Mouse (Mus musculus) urinary bladder, postnatal 36 days (tissue): ENCODE measurements around the gene Atxn7l1.
A peak's percentile ranks its signal among the peaks of the same experiment; 100 is the strongest.

Source experiments
- DNase-seq, 2 experiments: peaks; one replicate each; pipeline ENCODE4 v3.0.0; 2022; ENCODE audit warnings: low spot score in 2 of 2, mixed read lengths in 1 of 2

Atxn7l1 gene

DNA sequence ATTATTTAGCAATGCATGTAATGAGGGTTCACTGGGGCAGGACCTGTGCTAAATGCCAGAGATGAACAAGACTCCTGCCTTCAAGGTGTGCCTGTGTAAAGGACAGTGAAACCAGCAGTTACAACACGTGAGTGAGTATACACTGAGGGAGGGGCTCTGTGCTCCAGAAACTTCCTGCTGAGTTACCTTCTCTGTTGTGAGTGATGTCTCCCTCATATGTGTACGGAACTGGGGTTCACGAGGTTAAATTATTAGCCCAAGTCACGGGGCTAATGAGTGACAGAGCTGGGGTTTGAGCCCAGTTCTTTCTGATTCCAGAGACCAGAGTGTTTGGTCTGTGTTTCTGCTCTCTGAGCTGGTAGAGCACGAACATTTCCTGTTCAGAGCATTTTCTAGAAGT lies 168.3 kb downstream of the Atxn7l1 start:
- DNase-seq, result no peak

DNA sequence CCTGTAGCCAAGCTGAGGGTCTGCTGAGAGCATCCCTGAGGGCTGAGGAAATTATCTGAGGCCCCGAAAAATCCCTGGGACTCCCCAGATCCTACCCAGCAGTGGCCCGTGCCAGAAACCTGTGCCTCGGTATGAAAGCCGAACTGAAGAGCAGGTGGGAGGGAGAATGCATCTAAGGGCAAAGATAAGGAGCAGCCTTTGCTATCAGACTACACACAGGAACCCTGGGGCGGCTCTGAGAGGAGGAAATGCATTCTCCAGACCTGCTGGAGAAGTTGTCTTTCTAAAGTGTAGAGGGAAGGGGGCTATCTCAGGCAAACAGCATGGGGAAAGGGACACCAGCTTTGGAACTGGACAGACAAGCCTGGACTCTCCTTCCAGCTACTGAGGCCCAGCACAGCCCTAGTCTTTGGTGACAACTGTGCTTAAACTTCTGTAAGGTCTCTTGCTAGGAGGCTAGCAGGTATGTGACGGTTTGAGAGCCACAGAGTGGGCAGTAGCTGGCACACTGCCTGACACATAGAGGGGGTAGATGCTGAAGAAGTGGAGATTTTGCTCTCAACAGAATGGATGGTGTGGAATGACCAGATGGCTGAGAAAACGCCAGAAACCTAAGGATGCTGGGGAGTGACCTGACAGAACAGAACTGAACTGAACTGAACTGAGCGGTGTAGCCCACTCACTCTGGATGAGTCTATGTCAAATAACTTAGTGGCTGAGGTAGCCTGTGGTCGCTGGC lies 170.5 kb downstream of the Atxn7l1 start:
- DNase-seq, result no peak

DNA sequence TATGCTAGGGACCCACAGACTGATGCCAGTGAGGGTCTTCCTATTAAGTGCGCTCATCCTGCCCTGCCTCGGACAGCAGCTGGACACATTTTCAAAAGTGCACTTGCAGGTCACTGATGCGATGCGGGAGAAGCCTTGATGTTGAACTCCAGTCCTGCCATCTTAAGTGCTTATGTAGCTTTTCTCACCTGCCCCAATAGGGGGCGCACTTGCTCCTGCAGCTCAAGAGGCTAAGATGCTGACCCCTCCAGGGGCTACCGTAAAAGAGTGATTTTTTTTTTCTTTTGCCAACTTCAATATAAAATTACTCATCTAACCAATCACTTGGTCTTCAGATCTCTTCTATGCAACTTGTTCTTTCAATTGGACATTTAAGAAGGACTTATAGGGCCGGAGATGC lies 175.1 kb downstream of the Atxn7l1 start:
- no peak for DNase-seq

DNA sequence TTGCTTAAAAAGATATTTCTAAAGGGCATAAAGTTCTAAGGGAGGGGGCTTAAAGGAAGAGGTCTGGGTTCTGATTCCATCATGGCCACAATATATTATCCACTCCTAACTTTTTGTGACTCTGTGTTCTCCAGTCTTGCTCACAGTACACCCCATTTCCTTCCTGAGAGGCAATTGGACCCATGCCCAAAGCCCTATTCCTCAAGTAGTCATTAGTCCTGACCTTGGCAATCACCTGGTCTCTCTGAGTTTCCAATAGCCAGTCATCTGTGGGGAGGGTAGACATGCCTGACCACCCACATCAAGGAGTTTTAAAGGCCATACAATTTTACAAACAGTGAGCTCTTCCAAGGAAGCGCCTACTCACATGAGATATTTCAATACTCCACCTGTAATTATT lies 176.3 kb downstream of the Atxn7l1 start:
- DNase-seq, result no peak

DNA sequence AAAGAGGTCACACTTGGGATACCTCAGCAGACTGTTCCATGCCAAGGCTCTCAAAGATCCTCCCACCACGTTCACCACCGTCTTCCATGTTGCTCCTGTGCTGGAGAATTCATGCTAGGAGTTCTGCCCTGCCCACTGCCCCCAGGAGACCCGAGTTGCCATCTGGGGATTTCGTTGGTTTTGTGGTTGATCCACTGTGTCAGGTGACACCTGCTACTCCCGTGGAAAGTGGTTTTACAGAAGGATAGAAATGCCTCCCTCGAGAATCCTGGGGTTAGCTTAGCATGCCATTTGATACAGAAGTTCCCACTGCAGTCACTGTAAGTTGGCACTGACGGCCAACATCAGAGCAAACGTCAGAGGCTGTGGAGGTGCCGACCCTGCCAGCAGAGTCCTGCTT lies 177.9 kb downstream of the Atxn7l1 start:
- DNase-seq, result no peak

DNA sequence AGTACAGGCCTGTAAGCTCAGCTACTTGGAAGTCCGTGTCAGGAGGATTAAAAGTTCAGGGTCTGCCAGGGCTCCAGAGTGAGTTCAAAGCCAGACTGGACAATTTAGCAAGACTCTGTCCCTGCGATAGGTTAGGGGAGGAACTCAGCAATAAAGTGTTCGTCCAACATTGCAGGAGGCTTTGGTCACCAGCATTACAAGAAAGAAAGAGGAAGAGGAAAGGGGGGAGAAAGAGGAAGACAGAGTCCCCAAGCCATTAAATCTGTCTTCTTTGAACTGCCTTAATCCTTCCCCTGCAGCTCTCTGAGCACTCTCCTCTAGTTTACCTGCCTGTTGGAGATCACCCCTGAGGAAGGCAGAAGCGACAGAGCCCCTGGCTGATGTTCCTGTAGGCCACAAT lies 184.6 kb downstream of the Atxn7l1 start:
- no peak for DNase-seq

DNA sequence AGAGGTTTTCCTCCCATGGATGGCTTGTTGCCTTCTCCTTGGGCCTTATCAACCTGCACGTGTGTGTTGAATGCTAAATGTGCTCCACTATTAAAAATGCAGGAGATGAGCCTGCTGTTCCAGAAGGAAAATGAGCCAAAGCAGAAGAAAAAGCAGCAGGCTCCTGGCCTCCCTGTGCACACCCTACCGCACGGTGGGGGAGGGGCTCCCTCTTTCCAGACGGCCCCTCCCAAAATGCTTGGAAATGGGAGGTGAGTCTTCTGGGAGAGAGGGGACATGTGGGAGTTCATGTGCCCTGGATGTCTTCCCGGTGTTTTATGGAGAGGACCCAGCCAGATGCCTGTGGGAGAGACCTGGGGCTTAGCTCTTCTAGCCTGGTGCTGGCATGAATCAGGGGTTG lies 185.3 kb downstream of the Atxn7l1 start:
- DNase-seq, result no peak

DNA sequence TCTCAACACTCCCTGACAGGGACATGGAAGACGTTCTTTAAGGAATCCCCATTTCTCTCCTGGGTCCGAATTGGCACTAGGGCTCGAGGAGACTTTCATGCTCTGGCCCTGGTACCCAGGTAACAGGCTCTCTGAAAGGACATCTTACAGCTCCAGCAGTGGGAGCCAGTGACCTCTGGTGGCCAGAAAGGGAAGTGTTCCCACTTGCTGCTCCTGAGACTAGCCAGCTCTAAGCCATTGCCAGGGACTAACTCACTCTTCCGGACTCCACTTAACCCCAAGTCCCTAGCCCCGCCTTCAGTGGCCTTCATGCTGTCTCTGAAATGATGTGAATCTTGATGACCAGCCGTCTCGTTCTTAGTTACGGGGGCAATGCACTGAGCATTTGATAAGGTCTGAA lies 186.4 kb downstream of the Atxn7l1 start:
- peak; percentile 74 to 85 for DNase-seq

DNA sequence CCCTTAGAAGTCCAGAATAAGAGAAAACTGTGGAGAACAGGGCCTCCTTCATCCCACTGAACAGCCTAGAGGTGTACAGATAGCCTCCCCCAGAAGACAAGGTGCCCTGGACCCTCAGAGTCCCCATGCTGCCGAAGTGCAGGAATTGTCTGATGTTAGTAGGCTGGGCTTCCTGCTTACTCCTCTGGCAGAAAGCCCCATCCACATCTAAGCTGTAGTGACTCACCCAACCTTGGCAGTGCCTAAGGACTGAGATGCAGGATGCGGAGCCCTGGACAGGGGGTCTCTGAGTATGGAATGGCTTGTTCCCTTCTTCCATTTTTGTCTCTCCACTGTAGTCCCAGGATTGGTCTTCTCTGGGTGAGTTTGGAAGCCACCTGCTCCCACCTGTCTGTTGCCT lies 187.0 kb downstream of the Atxn7l1 start:
- DNase-seq, result no peak

DNA sequence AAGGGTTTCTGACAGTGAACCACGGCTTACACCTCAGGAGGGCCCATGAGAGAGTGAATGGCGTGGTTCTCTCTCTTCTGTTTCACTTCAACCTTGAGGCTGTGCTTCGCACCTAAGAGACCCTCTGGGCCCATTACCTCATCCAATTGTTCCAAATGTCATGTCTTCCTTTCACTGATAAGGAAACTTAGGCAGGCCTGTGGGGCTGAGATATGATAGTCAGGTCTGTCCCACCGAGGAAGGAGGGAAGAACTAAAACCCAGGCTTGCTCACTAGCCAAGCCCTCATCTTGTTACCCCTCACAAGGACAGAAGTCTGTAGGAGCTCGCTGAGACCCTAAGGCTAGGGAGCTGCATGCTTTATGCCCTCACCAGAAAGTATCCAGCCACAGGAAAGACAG lies 187.5 kb downstream of the Atxn7l1 start:
- DNase-seq, result no peak

DNA sequence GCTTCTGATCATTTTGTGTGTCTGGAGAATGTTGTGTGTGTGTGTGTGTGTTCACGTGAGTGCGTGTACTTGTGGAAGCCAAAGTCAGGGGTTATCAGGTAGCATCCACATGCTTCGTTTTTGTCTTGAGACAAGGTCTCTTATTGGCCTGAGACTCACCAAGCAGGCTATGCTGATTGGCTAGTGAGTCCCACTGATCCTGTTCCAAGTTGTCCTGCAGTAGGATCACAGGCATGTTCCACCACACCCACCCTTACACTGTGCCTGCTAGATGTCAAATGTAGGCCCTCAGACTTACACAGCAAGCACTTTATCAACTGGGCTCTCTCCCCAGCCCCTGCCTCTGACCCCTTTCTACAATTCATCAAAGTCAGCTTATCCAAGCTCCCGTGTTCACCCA lies 187.9 kb downstream of the Atxn7l1 start:
- DNase-seq, result no peak

DNA sequence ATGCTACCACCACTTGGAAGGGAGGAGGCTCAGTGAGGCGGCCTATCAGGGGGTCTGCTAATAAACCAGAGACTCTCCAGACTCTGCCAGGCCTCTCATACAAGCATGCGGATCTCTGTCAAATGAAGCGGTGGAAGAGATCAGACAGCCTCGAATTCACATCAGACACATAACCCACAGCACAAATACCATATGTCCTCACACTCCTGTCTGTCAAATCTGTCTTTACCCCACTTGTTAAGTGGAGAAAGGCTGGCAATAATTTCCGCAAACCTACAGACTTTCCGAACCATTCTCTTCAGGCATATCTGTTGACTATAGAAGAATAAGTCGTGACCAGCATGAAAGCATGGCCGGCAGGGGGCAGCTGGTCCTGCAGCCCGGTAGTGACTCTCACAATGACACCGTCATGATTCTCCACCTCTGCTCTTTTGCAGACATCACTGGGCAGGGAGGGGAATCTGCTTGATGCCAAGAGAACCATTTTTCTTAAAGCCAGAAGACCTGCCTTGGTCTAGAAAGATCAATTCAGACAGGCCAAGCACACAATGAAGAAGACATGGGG lies 189.2 kb downstream of the Atxn7l1 start:
- no peak for DNase-seq

DNA sequence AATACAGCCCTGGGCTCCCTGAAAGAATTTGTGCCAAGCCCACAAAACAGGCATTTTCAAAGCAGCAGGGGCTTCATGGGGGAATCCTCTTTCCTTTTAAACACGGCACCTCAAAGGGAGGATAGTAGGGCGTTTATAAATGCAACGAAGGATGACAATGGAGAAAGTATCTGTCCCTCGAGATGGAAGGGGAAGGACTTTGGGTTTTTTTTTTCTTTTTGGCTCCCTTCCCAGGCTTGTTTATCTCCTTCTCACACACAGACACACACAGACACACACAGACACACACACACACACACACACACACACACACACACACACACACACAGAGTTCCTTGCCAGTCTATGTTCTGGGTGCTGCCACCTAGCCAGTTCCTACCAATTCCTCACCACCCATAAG lies 189.8 kb downstream of the Atxn7l1 start:
- no peak for DNase-seq

DNA sequence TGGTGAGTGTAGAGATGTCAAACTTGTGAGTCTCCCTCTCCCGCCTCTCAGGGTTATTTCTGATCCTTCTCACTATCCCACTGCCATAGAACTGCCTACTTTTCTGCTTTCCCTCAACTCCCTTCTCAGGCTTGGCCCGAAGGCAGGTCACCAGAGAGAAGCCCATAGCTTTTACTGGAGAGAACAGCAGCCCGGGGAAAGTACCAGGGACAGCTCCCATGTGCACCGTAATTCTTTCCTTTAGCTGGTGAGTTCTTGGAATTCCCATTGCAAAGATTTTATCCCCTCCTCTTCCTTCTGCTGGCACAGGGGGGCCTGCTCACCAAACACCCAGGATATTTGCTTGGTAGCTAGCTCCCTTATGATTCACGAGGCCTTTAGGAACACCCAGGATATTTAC lies 190.7 kb downstream of the Atxn7l1 start:
- DNase-seq, result no peak

DNA sequence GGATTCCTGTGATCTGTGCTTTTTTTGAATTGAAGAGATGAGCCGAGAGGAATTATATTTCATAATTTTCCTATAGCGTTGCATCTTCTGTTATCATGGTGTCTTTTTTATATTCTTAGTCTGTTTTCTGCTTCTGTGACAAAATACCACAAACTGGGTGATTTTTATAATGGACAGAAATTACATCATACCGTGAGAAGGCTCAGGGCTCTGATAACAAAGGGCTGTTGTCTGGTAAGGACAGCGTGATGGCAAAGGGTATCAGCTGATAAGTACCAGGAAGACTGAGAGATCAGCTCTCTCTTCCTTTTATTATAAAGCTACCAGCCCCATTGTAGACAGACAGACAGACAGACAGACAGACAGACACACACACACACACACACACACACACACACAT lies 192.3 kb downstream of the Atxn7l1 start:
- DNase-seq, result no peak

DNA sequence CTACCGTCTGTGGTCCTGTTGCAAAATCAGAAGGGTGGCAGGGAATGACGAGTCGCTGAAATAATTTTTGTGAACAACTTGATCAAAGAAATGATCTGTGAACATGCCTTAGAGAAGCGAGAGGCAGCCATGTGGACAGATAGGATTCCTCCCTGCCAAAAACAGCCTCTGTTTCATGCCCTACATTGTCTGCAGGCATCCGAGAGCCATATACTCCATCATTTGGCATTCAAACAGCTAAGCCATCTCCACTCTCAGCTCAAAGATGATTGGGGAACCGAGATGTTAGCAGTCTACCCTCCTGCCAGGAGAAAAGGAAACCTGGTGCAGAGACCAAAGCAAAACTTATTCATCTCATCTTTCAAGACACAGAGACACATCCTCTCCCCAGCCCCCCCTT lies 193.2 kb downstream of the Atxn7l1 start:
- no peak for DNase-seq

DNA sequence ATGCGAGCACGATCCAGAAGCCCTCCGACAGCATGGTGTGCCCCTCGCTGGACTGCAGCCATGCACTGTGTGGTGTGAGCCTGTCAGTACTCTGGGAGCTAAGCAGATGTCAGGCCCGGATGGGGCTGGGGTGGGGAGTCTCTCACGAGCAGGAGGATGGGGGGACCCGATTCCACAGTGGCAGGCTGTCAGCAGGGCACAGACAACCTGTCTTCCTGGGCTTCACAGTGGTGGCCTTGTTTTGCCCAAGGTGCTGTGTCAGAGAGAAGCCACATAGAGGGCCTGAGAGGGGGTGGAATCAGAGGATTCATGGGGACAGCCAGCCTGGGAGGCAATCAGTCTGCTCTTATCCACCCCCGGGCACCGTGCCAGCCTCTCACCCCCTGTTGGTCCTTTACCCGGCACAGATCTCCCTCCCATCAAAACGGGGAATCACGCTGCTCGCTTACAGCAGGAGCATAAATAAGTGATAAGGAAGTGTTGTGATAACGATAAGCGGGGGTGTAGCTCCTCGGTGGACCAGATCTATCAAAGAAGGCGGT lies 193.9 kb downstream of the Atxn7l1 start:
- no peak for DNase-seq

DNA sequence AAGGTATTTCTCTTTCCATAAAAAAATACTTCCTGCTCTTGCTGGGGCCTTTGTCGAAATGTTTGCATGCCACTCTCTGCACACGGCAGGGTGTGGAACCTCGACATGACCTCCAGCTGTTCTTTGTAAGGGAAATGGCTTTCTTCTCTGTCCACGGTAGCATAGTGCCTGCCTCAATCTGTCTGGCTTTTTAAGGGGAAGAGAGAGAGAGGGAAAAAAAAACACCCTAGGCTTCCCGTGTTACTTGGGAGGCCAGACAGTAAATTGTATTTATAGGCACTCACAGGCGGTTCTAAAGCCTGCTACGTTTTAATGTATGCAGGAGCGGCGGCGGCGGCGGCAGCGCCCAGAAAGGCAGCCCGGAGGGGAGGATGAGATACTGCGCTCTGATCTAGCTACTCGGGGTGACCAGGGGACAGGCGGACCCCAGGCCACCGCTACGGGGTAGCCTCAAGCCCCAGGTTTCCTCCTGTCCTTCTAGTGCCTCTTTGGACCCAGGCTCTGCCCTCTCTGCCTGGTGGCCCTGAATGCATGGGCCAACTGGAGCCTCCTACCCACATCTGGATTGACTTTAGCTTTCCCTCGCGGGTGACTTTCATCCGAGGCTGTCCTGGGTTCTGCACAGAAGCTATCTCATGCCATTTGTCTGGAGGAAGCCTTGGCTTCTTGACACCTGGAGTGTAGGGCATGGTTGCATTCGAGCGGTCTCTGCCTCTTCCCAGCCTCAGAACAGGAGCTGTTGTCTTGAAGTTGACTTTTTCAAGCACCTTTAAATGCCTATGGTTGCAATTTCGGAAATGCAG lies 197.7 kb downstream of the Atxn7l1 start:
- DNase-seq, result no peak

DNA sequence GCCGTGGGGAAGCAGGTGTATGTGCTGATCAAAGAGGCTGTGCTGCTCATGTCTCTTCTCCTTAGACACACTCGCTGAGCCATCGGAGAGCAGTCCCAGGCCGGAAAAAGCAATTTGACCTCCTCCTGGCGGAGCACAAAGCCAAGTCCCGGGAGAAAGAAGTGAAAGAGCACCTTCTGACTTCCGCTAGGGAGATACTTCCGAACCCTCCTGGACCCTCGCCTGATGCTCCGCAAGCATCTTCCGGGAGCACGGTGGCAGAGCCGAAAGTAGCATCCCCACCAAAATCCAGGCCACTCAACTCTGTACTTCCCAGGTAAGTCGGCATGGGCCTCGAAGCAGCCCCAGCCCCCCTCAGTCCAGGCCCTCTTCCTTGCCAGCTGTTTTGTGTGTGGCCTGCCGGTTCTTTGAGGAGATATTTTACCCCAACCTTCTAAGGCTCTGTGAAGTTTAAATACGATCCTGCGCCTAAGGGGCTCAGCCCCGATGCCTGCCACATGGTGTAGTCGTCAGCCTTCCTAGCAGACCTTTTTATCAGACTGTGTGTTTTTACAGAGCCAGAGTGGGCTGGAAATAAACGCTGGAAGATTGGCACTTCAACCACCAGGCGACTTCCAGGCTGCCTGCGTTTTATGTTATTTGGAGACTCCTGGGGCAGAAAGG lies 198.4 kb downstream of the Atxn7l1 start:
- no peak for DNase-seq

DNA sequence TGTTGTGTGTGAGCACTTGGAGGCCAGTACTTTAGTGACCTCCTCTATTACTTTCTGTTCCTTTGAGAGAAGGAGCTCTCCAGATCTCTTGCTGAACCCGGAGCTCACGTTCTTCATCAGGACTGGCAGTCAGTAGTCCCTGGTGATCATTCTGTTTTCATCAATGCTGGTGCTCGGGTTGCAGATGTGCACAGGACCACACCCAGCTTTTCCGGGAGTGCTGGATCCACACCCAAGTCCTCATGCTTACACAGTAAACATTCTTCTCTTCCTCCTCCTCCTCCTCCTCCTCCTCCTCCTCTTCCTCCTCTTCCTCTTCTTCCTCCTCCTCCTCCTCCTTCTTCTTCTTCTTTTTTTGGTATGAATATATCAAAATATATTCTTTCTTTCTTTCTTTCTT lies 205.2 kb downstream of the Atxn7l1 start:
- DNase-seq, result no peak

DNA sequence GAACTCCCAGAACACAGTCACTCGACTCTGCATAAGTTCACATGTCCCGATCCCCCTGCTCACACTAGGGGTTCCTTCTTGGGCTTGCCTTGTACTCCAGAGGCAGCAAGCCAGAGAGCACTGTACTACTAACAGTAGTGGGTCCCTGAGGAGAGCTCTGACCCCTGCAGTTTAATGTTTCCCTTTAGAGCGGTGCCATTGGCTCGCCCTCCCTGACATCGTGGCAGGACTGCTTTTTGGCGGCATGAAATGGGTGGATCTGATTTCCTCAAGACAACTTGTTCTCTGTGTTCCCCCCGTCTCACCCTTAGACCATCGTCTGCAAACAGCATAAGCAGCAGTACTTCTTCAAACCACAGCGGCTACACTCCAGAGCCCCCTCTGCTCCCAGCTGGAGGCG lies 210.9 kb downstream of the Atxn7l1 start:
- DNase-seq, result no peak

DNA sequence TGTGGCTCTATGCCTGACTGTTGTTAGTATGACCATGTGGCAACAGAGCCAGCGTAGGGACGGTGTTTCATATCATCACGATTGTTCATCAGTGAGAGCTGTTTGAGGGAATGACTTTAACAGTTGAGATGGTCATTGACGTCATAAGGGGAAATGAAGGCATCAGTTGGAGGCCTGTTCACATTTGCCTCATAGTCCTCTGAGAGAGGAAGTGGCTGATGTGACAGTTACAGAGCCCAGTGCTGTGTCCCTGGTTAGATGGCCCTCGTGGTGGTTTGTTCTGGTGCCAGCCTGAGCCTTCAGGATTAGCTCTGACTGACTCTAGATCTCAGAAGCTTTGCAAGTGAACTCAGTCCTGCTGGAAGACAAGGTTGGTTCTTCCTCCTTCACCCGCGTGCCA lies 211.7 kb downstream of the Atxn7l1 start:
- DNase-seq, result no peak
